Mouse (Mus musculus) myocyte (in vitro differentiated cells): Measurements from ENCODE around the gene Aldh1l1.

Experiments used
- CEBPB ChIP-seq: IDR thresholded peaks from 2 replicates; pipeline ENCODE4 v1.6.1; 2011; ENCODE audit warnings: mild to moderate bottlenecking, moderate library complexity; ENCODE audit not compliant: poor library complexity, insufficient read depth, severe bottlenecking
- MAX ChIP-seq: IDR thresholded peaks from one replicate; pipeline ENCODE4 v1.6.1; 2011; ENCODE audit warnings: low read depth, mild to moderate bottlenecking, control low read depth
- POLR2A ChIP-seq: IDR thresholded peaks from one replicate; pipeline ENCODE4 v1.6.1; 2011; ENCODE audit warnings: low read depth, mild to moderate bottlenecking, control low read depth, moderate library complexity; ENCODE audit not compliant: insufficient read length
- USF1 ChIP-seq: IDR thresholded peaks from one replicate; pipeline ENCODE4 v1.6.1; 2011; ENCODE audit warnings: low read depth, mild to moderate bottlenecking, control low read depth, moderate library complexity

- TF ChIP-seq CEBPB: no peak
- no peak for TF ChIP-seq USF1
- no peak for TF ChIP-seq POLR2A
- no peak for TF ChIP-seq MAX
These were observed 71.8 kb downstream of the Aldh1l1 start for GRCm38 (mm10) chr6:90557829-90558693.
